Mouse (Mus musculus) limb, embryonic 10.5 days (tissue): ENCODE data around the gene Igfn1. TPM values are rescaled to one million over a fixed set of nuclear protein-coding genes. Genes with fewer than 3 reads are reported as not detected.
A peak's percentile ranks its signal among the peaks of the same experiment; 100 is the strongest.

Source experiments
- DNase-seq: peaks from one replicate; pipeline ENCODE4 v3.0.0-alpha.2; 2017; ENCODE audit warnings: low spot score
- H3K27ac ChIP-seq: fragments of 300-500 bp; sonication (generic); 2 replicates; pipeline ENCODE4 v1.5.1; 2016; ENCODE audit warnings: mild to moderate bottlenecking
- H3K27me3 ChIP-seq: fragments of 300-500 bp; sonication (generic); 2 replicates; pipeline ENCODE4 v1.6.1; 2016; ENCODE audit warnings: low read depth, mild to moderate bottlenecking; ENCODE audit not compliant: poor library complexity, severe bottlenecking
- H3K36me3 ChIP-seq: fragments of 300-500 bp; sonication (generic); 2 replicates; pipeline ENCODE4 v1.6.1; 2016; ENCODE audit warnings: mild to moderate bottlenecking, moderate library complexity
- H3K4me1 ChIP-seq: fragments of 300-500 bp; sonication (generic); 2 replicates; pipeline ENCODE4 v1.6.1; 2016
- H3K4me3 ChIP-seq: fragments of 300-500 bp; sonication (generic); 2 replicates; pipeline ENCODE4 v1.5.1; 2016; ENCODE audit warnings: mild to moderate bottlenecking, moderate library complexity
- H3K9me3 ChIP-seq: fragments of 300-500 bp; sonication (generic); replicated peaks from 2 replicates; pipeline ENCODE4 v1.6.1; 2016; ENCODE audit warnings: mild to moderate bottlenecking
- WGBS: fragments of 180-500 bp; shearing (Covaris S2); methylation state at CpG from one replicate; pipeline ENCODE4 v1.1.7; 2016; 5-methylcytosine and 5-hydroxymethylcytosine counted together
- polyA plus RNA-seq: library from polyadenylated mRNA; unstranded; fragments of >200 nt; fragmentation: Nextera tagmentation; extraction: Ambion mirVana; gene quantifications from 2 replicates; pipeline ENCODE4 v1.2.1, GENCODE M21; 2016

Gene Igfn1
- polyA plus RNA-seq, 1 experiment from 2014 or later = not detected

GRCm38 (mm10) chr1:135944526-135945259 is 61.4 kb downstream of the Igfn1 start:
- DNase-seq = peak; percentile 80

GRCm38 (mm10) chr1:135943713-135944112 is 62.4 kb downstream of the Igfn1 start:
- H3K9me3 ChIP-seq = no peaks in the 10 kb centered on the region
- H3K4me1 ChIP-seq = 0 out of 2 replicates have a peak, but pooled peaks cover 6% of the 10 kb centered on the region
- WGBS = 86% methylated on average over 2 of the region's 2 CpGs
- H3K4me3 ChIP-seq = no peak overlapping the region
- no peak overlapping the region for H3K27ac ChIP-seq
- DNase-seq = no peak
- peaks cover 36% of the 10 kb centered on the region for H3K27me3 ChIP-seq
- no peaks in the 10 kb centered on the region for H3K36me3 ChIP-seq

More at GRCm38 (mm10) chr1:135944526-135945259, 61.4 kb downstream of the Igfn1 start:
- Histone ChIP-seq H3K9me3 (no peaks in the 10 kb centered on the region), H3K36me3 (no peaks in the 10 kb centered on the region), H3K4me1 (0 out of 2 replicates have a peak, but pooled peaks cover 6% of the 10 kb centered on the region), H3K27me3 (peaks cover 36% of the 10 kb centered on the region), H3K27ac (no peak overlapping the region), H3K4me3 (no peak overlapping the region)
- WGBS = 46% methylated on average over 12 of the region's 12 CpGs

- Histone ChIP-seq H3K9me3 (no peaks in the 10 kb centered on the region), H3K27me3 (peaks cover 36% of the 10 kb centered on the region), H3K36me3 (no peaks in the 10 kb centered on the region), H3K4me3 (no peak overlapping the region), H3K27ac (no peak overlapping the region), H3K4me1 (0 out of 2 replicates have a peak, but pooled peaks cover 6% of the 10 kb centered on the region)
- 34% methylated on average over 7 of the region's 7 CpGs for WGBS
- no peak for DNase-seq
These were observed 64.0 kb downstream of the Igfn1 start for GRCm38 (mm10) chr1:135942116-135942515.

- H3K4me3 ChIP-seq = no peak overlapping the region
- peaks cover 36% of the 10 kb centered on the region for H3K27me3 ChIP-seq
- 69% methylated on average over 6 of the region's 6 CpGs for WGBS
- peak overlapping the region; percentile 34; the same call in 1 of the 2 replicates for H3K27ac ChIP-seq
- no peaks in the 10 kb centered on the region for H3K9me3 ChIP-seq
- DNase-seq = no peak
- H3K36me3 ChIP-seq = no peaks in the 10 kb centered on the region
- peaks cover 6% of the 10 kb centered on the region; the same call in 1 of the 2 replicates for H3K4me1 ChIP-seq
These were observed 64.7 kb downstream of the Igfn1 start for GRCm38 (mm10) chr1:135941259-135942006.

- Histone ChIP-seq H3K27me3 (0 out of 2 replicates have a peak, but pooled peaks cover under 1% of the 10 kb centered on the region), H3K27ac (no peak overlapping the region), H3K4me1 (peaks cover 4% of the 10 kb centered on the region; the same call in 1 of the 2 replicates), H3K36me3 (no peaks in the 10 kb centered on the region), H3K4me3 (no peak overlapping the region), H3K9me3 (no peaks in the 10 kb centered on the region)
- 42% methylated on average over 1 of the region's 1 CpGs for WGBS
- DNase-seq = no peak
These were observed 70.1 kb downstream of the Igfn1 start for GRCm38 (mm10) chr1:135936091-135936490.

GRCm38 (mm10) chr1:135933704-135934293 is 72.3 kb downstream of the Igfn1 start:
- no peak overlapping the region for H3K4me3 ChIP-seq
- peaks cover 4% of the 10 kb centered on the region; the same call in 1 of the 2 replicates for H3K4me1 ChIP-seq
- WGBS = 79% methylated on average over 18 of the region's 18 CpGs
- no peak overlapping the region for H3K27ac ChIP-seq
- no peaks in the 10 kb centered on the region for H3K9me3 ChIP-seq
- no peak for DNase-seq
- H3K36me3 ChIP-seq = no peaks in the 10 kb centered on the region
- H3K27me3 ChIP-seq = peaks cover 8% of the 10 kb centered on the region; the same call in 1 of the 2 replicates

- H3K27ac ChIP-seq = no peak overlapping the region
These were observed 76.3 kb downstream of the Igfn1 start for GRCm38 (mm10) chr1:135929876-135930275.

GRCm38 (mm10) chr1:135925848-135926247 is 80.3 kb downstream of the Igfn1 start:
- no peaks in the 10 kb centered on the region for H3K9me3 ChIP-seq
- 79% methylated on average over 5 of the region's 5 CpGs for WGBS
- H3K36me3 ChIP-seq = no peaks in the 10 kb centered on the region
- DNase-seq = no peak
- no peak overlapping the region for H3K4me3 ChIP-seq
- H3K27me3 ChIP-seq = peaks cover 53% of the 10 kb centered on the region
- no peaks in the 10 kb centered on the region for H3K4me1 ChIP-seq
- H3K27ac ChIP-seq = no peak overlapping the region

More at GRCm38 (mm10) chr1:135929876-135930275, 76.3 kb downstream of the Igfn1 start:
- H3K36me3 ChIP-seq = no peaks in the 10 kb centered on the region
- 54% methylated on average over 3 of the region's 3 CpGs for WGBS
- H3K27me3 ChIP-seq = peaks cover 13% of the 10 kb centered on the region; the same call in 1 of the 2 replicates
- no peak for DNase-seq
- H3K4me3 ChIP-seq = no peak overlapping the region
- H3K4me1 ChIP-seq = no peaks in the 10 kb centered on the region
- no peaks in the 10 kb centered on the region for H3K9me3 ChIP-seq

GRCm38 (mm10) chr1:135924377-135924994 is 81.7 kb downstream of the Igfn1 start:
- Histone ChIP-seq H3K27ac (no peak overlapping the region), H3K9me3 (no peaks in the 10 kb centered on the region), H3K27me3 (peaks cover 59% of the 10 kb centered on the region), H3K4me3 (no peak overlapping the region), H3K4me1 (no peaks in the 10 kb centered on the region), H3K36me3 (no peaks in the 10 kb centered on the region)
- WGBS = 67% methylated on average over 5 of the region's 5 CpGs
- no peak for DNase-seq

- Histone ChIP-seq H3K27me3 (peaks cover 71% of the 10 kb centered on the region), H3K9me3 (no peaks in the 10 kb centered on the region), H3K4me1 (peaks cover 10% of the 10 kb centered on the region), H3K27ac (no peak overlapping the region), H3K36me3 (no peaks in the 10 kb centered on the region), H3K4me3 (no peak overlapping the region)
- WGBS = 79% methylated on average over 7 of the region's 7 CpGs
- DNase-seq = no peak
These were observed 82.9 kb downstream of the Igfn1 start for GRCm38 (mm10) chr1:135923229-135923628.

- peak within 1 kb of the TSS; percentile 42 for H3K4me3 ChIP-seq
- no peaks in the 10 kb centered on the region for H3K9me3 ChIP-seq
- H3K27ac ChIP-seq = no peak within 1 kb of the TSS
- H3K27me3 ChIP-seq = peaks cover 96% of the 10 kb centered on the region
- WGBS = under 1% methylated on average over 67 of the region's 67 CpGs
- no peaks in the 10 kb centered on the region for H3K36me3 ChIP-seq
- peak; percentile 54 for DNase-seq
- H3K4me1 ChIP-seq = peaks cover 10% of the 10 kb centered on the region
These were observed 87.3 kb downstream of the Igfn1 start, which contains the start of gene Pkp1 for GRCm38 (mm10) chr1:135918644-135919407. TSS of gene Pkp1 (minus strand) at chr1:135919207.

GRCm38 (mm10) chr1:135917206-135917605 is 88.9 kb downstream of the Igfn1 start:
- H3K9me3 ChIP-seq = no peaks in the 10 kb centered on the region
- DNase-seq = no peak
- no peaks in the 10 kb centered on the region for H3K36me3 ChIP-seq
- peaks cover 88% of the 10 kb centered on the region for H3K27me3 ChIP-seq
- WGBS = 5% methylated on average over 5 of the region's 5 CpGs
- H3K4me1 ChIP-seq = peaks cover 10% of the 10 kb centered on the region
- H3K27ac ChIP-seq = no peak overlapping the region
- no peak overlapping the region for H3K4me3 ChIP-seq
